Mouse (Mus musculus): Measurements from ENCODE around the gene Tmem259. TPM values are rescaled to one million over a fixed set of nuclear protein-coding genes. Genes with fewer than 3 reads are reported as not detected.

Gene Tmem259
- total RNA-seq, 2 experiments from 2014 or later: 124 to 125 TPM

DNA sequence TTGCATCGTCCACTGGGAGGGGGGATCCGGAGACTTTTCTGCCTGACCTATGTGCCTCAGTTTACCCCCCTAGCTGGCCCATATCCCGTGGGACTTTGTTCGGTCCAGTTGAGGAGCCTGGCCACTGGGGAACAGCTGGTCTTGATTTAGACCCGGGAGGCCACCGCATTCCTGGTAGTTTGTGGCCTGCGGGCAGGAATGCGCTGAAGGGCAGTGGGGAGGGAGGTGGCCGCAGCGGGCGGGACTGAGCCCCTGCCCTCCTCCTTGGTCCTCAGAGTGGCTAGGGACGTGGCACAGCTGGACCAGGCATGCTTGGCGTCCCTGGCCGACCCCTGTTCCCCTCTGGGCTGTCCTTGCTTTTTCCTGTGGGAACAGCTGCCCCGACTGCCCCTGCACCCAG is 5.7 kb upstream of the Tmem259 start:
- DNase-seq: no peak
- intact Hi-C loops (cut with DNase I): loop anchor here (2.0 to 5.0 kb wide), 2 partner anchors 45 to 62 kb away; no protein-coding TSS in a partner anchor

DNA sequence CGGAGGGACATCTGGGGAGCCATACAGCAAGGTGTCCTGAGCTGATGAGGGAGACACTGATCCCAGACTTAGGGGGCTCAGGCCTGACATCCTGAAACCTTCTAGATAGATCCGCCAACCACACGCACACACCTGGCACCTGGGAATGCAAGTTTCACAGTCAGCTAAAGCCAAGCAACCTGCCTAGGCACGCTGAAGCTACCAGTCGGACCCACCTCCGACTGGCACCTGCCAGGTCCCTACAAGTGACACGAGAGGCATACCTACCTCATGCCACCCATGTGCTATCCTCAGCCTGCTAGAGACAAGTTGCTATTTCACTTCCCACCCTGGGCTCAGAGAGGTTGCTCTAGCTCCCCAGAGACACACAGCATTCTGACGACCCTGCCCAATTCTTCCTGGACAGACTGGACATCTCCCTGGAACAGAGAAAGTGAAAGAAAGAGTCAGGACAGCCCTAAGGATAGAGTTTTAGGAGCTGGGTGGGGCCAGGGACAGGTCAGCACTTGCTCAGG is 5.2 kb upstream of the Tmem259 start:
- intact Hi-C loops (cut with DNase I): loop anchor here (2.0 to 5.0 kb wide), 2 partner anchors 45 to 63 kb away; no protein-coding TSS in a partner anchor

DNA sequence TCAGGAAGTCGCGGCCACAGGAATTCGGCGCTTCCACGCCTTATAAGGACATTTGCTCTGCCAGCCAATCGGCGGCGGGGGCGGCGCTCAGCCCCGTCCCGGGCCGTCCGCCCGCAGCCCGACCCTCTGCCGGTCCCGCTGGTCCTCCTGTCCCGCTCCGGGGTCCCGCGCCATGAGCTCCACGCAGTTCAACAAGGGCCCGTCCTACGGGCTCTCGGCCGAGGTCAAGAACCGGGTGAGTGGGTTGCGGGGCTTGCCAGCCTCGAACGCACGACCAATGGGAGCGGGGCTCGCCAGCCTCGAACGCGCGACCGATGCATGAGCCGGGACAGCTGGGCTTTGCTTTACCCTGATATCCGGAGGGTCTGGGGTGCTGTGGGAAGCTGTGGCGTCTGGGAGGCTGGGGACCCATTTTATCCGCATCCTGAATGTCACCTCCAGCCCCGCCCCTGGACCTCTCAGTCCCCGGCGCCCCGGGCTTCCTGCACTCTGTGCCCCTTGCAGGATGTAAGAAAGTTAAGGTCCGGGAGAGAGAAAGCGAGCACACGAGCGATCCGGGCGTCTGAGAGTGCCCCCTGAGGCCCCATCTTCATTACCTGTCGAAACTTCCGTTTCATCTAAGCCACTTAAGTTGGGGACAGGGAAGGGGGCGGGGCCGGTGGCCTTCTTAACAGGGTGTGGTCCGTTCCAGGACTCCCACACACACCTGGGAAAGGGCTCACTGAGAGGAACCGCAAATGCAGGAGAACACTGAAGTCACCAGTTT is 4.6 kb upstream of the Tmem259 start, which contains the start of gene Cnn2:
TSS of gene Cnn2 (plus strand) at position 79 of the 766 bp plus-strand sequence.
- intact Hi-C loops (cut with DNase I): loop anchor here (2.0 to 5.0 kb wide), 2 partner anchors 46 to 64 kb away; no protein-coding TSS in a partner anchor
- peak; percentile 75 to 81 for DNase-seq

More for the DNA sequence above, 5.2 kb upstream of the Tmem259 start:
- no peak for DNase-seq

DNA sequence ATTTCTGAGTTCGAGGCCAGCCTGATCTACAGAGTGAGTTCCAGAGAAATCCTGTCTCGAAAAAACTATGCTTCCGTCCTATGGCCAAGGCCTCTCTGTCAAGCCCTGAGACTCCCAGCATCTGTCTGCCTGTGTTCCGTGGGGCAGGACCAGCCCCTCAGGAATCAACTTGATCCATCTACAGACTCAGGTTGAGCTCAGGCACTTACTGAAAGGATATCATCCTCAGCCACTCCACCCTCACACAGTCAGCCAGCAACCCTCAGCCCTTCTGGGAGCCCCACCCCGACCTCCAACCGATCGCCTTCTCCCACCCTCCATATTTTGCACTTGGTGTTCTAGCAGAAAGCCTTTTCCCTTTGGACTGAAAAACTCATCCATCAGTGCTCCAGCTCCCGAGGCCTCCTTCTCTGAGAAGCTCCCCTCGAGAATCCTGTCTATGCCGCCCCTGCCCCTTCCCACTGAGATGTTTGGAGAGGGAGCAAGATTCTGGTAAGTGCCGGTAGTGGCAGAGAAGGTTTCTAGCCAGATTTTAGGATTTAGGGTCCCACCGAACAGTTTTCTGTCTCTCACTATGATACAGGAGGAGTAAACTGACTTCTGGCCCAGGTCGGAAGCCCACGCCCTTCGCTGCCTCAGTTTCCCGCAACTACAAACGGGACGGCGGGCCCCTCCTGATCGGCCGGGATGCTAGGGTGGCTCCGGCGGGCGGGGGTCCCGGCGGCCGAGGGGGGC is 3.8 kb upstream of the Tmem259 start:
- intact Hi-C loops (cut with DNase I): loop anchor here (2.0 to 5.0 kb wide), 4 partner anchors 47 to 153 kb away; partner anchors contain the start of genes Cbarp and Stk11
- DNase-seq: no peak

DNA sequence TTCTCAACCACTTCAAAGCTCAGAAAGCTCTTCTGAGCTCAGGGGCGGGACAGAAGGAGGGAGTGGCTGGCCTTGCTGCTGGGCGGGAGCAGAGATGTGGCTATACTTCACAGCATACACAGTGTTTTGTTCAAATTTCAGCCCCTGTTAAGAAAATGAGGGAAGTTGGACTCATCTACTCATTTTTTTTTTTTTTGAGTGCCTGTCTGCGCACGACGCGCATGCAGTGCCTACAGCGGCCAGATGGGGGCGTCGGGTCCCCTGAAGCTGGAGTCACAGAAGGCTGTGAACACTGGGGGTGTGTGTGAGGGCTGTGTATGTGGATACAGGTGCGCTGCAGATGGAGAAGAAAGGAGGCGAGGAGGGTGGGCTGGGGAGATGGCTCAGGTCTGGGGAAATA is 2.8 kb upstream of the Tmem259 start:
- peak; percentile 89 to 94 for DNase-seq
- intact Hi-C loops (cut with DNase I): loop anchor here (2.0 to 5.0 kb wide), 3 partner anchors 65 to 154 kb away; partner anchors contain the start of genes Cbarp and Stk11

DNA sequence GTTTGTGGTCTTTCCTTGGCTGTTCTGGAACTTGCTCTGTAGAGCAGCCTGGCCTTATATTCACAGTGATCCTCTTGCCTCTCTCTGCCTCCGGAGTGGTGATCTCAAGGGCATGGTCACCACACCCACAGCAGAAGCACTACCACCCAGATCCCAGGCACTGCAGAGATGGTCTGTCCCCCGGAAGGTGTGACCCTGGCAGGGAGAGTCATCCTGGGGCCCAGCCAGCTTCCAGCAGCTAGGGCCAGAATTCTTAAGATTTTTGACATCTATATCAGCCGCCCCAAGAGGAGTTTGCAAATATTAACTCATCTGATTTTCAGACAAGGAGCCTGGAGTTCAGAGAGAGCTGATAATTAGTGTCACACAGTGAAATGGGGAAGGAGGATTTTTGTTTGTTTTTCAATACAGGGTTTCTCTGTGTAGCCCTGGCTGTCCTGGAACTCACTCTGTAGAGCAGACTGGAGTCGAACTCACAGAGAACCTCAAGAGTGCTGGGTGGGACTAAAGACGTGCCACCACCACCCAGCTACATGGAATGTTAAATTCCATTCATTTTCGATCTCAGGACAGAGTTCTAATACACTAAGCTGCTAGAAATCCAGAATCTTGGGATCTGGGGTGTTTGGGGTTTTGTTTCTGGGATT is 2.2 kb upstream of the Tmem259 start:
- intact Hi-C loops (cut with DNase I): loop anchor here (2.0 to 5.0 kb wide), 3 partner anchors 66 to 154 kb away; partner anchors contain the start of genes Cbarp and Stk11
- peak; percentile 42 to 67 for DNase-seq

DNA sequence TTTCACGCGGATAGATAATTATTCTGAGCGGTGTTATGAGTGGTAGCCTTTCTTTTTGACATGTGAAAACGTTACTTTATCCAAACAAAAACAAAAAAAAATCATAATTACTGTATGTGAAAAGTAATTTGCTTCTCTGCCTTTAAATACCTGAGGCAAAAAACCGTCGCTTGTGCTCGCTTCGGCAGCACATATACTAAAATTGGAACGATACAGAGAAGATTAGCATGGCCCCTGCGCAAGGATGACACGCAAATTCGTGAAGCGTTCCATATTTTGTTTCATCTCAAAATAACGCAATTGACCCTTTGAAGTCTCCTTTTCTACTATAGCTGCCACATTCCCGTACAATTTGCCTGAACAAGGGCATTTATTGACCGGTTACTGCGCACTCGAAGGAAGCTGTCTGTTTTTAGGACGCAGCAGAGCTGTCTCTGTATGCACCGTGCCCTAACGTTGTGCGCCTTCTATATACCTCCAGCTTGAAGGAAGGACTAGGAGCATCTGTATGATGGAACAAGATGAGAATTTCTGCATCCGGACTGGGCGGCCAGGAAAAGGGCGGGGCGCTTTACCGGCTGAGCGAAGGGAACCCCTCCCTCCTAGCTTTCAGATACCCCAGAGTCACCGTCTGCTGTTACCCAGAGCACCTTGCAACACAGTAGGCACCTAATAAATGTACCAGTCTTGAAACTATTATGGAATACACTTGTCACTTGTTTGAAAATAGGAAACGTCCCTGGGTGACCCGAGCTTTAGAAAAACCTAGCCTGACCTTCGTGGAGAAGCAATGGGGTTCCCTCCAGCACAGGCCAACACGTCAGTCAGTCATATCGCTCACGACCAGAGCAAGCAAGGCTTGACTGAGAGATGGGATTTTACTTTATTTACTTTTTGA is 1.5 kb upstream of the Tmem259 start:
- intact Hi-C loops (cut with DNase I): loop anchor here (2.0 to 5.0 kb wide), 3 partner anchors 67 to 155 kb away; partner anchors contain the start of genes Cbarp and Stk11
- peak; percentile 61 to 71 for DNase-seq

DNA sequence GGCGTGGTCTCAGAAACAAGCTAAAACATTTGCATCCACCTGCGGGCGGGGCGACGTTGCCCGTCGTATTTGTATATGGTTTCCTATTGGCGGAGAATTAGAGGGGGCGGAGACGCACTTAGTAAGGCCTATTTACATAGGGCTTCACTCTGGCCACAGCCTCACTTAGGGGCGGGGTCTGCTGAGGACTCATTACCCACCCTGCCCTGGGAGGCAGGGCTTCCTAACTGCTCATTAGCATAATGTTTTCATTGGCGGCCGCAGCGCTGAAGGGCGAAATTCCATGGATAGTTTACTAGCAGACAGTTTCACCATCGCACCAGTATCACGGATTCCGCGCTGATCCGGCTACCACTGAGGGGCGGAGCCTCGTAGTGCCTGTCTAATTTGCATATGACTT is 741 bp upstream of the Tmem259 start:
- intact Hi-C loops (cut with DNase I): loop anchor here (5.0 kb wide), 1 partner anchor 67 kb away; no protein-coding TSS in a partner anchor
- DNase-seq: peak; percentile 92 to 94

DNA sequence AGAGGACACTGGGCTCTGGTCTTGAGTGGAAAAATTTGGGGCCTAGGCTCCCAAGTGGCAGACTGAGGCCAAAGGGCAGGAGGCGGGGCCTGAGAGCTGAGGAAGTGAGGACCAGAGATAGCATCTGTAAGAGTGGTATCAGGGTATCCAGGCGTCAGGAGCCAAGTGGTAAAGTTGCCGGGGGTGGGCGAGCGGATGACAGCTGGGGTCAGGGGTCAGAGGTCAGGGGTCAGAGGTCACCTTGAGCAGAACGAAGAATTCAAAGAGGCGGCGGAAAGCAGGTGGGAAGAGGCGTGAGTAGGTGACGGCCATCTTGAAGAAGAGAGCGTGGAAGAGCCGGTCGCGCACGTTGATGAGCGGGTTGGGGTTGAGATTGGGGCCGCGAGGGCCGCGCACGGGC is 460 bp downstream of the Tmem259 start:
- intact Hi-C loops (cut with DNase I): no loop called here
- DNase-seq: peak; percentile 52 to 66

DNA sequence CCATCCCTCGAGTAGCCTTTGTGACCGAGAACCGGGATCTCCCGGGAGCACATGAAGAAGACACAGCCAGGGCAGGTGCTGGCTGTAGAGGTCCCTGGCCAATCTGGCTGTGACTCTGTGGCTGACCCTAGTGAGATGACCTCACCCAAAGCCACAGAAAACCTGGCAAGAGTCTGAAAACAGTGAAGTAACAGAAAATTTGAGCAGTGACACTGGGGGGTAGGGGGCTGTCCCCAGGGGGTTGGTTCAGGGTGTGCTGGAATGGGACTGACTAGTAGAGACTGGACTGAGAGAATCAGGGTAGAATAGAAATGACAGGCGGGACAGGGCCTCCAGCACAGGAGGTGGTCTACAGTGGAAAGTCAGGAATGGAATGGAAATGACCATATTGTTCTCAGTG is 925 bp downstream of the Tmem259 start:
- intact Hi-C loops (cut with DNase I): no loop called here
- DNase-seq: no peak

DNA sequence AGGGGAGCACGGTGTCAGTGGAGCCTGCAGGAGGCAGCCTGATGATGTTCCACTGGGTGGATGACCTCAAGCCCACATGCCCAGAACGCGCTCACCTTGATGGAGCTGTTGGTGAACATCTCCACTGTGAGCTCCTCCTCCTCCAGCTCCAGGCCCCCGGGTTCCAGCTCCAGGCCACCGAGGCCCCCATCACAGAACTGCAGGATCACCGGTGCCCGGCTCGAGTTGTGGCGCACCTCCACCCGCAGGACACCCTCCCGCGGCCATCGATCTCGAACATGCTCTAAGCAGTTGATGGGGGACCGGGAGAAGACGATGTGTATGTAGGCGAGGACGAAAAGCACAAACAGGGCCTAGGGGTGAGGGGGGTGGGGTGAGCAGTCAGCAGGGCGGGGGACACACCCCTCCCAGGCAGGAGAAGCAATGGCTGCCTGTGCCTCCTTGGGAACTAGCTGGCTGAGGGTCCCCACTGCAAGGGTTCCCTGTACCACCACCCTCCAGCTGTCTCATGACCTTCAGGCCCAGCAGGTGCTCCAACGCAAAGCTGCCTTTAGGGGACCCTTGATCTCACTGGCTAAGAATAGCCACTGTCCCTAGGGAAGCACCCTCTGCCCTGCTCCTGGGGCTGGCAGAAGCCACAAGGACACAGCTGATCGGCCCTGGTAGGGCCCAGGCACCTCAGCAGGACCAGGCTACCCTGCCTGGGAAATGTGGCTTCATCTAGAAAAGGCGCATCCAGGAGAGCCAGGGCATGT is 4.6 kb downstream of the Tmem259 start:
- no peak for DNase-seq
- intact Hi-C loops (cut with DNase I): loop anchor here (2.0 kb wide), 1 partner anchor 17 kb away; no protein-coding TSS in a partner anchor

DNA sequence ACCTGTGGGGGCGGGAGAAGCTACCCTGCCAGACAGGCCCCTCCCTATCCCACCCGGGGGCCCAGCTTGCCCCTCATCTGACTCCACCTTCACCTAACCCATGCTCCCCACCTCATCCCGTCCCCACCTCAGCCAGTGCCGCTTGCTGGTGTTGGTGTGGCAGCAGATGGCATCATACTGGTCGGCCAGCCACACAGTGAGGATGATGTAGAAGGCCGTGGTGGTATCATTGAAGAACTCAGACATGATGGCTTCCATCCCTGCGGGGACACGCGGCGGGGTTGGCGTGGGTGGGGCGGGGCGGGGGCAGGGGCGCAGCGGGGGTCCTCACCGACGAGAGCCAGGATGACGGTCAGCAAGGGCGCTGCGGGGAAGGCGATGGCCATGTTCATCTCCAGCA is 6.1 kb downstream of the Tmem259 start:
- intact Hi-C loops (cut with DNase I): no loop called here
- DNase-seq: no peak

DNA sequence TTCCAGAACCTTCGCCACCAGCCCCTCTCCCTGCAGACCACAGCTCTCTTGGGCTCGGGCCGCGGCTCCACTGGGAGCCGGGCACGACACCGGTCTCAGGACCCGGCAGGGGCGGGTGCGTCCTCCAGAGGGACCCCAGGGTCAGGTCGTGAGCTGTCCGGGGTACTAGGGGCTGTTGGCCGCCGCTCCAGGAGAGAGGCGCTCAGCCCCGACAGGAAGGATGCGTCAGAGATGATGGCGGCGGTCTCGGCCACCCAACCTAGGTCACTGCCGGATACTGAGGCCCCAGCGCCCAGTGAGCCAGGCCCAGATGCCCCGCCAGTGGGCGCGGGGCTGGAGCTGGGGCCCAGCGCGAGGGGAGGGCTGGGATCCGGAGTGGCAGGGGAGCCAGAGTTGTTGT is 6.8 kb downstream of the Tmem259 start:
- intact Hi-C loops (cut with DNase I): no loop called here
- no peak for DNase-seq

DNA sequence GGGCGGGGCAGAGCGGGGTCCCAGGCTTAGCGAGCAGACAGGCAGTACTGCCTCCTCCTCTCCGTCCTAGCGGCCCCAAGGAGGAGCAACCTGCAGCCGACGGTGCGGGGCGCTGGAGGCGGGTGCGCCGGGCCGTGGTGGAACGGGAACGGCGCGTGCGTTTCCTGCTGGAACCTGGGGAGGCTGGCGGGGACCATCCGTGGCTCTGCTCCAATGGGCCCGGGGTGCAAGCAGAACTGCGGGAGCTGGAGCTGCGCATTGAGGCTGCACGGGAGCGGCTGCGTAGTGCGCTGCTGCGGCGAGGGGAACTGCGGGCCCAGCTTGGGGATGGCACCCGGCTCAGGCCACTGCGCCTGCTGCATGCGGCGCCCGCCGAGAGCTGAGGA is 7.4 kb downstream of the Tmem259 start:
- DNase-seq: no peak
- intact Hi-C loops (cut with DNase I): no loop called here

DNA sequence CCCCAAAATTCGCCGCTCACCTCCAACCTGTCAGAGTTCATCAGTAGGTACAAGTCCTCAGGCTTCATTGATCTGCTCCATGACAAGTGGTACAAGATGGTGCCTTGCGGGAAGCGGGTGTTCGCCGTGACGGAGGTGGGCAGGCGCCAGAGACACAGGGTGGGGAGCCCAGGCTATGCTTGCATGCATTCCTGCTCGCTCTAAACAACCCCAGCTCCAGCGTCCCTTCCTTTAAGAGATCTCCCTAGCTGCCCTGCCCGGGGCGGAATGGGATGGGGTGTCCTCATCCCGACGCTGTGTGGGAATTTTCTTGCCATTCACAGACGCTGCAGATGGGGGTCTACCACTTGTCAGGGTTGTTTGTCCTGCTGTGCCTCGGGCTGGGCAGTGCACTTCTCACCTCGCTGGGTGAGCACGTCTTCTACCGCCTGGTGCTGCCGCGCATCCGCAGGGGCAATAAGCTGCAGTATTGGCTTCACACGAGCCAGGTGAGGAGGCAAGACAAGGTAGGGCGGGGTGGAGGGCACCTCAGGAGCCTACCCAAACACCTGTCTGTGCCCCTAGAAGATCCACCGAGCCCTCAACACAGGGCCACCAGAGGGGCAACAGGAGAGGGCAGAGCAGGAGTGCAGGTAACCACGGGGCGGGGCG is 7.9 kb downstream of the Tmem259 start:
- intact Hi-C loops (cut with DNase I): no loop called here
- no peak for DNase-seq

DNA sequence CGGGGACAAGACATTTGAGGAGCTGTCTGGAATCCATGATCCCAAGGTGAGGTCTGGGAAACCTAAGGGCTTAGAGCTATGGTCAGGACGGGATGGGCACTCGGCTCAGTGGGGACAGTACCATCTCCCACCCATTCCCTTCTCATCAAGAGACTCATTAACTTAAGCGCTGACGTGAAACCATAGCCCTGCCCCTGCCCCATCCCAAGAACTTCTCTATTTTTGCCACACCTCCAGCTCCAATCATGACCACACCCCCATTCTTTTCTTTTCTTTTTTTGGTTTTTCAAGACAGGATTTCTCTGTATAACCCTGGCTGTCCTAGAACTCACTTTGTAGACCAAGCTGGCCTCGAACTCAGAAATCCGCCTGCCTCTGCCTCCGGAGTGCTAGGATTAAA is 9.5 kb downstream of the Tmem259 start:
- intact Hi-C loops (cut with DNase I): no loop called here

DNA sequence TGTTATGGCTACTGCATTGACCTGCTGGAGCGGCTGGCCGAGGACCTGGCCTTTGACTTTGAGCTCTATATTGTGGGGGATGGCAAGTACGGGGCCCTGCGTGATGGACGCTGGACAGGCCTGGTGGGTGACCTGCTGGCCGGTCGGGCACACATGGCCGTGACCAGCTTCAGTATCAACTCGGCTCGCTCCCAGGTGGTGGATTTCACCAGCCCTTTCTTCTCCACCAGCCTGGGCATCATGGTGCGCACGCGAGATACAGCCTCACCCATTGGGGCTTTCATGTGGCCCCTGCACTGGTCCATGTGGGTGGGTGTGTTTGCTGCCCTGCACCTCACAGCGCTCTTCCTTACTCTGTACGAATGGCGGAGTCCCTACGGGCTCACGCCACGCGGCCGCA is 10.0 kb downstream of the Tmem259 start:
- intact Hi-C loops (cut with DNase I): no loop called here
- no peak for DNase-seq

More for the DNA sequence above, 9.5 kb downstream of the Tmem259 start:
- no peak for DNase-seq

DNA sequence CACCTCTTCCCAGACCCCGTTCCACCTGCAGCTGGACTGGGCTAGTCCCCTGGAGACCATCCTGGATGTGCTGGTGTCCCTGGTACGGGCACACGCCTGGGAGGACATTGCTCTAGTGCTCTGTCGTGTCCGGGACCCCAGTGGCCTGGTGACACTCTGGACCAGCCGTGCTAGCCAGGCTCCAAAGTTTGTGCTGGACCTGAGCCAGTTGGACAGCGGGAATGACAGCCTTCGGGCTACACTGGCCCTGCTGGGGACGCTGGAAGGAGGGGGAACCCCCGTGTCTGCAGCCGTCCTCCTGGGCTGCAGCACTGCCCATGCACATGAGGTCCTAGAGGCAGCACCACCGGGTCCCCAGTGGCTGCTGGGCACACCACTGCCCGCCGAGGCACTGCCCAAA is 11.3 kb downstream of the Tmem259 start:
- peak; percentile 46 to 59 for DNase-seq
- intact Hi-C loops (cut with DNase I): no loop called here

All from heart, postnatal 14 days (tissue).